Mouse (Mus musculus): ENCODE measurements around the gene Ythdc1.

- TF ChIP-seq SRF (IDR thresholded peaks at IDR 0.05; ENCODE audit: control insufficient read depth, insufficient read length, low read depth) (no peak), POLR2A (IDR thresholded peaks at IDR 0.05; ENCODE audit: insufficient read length, low read depth) (no peak), CEBPB (IDR thresholded peaks at IDR 0.05; ENCODE audit: insufficient read depth, poor library complexity, severe bottlenecking) (no peak)
Measured at GRCm38 (mm10) chr5:86871877-86872276, 67.9 kb downstream of the Ythdc1 start.
